Mouse (Mus musculus) forebrain, embryonic 10.5 days (tissue): ENCODE data around the gene H6pd. TPM values are rescaled to one million over a fixed set of nuclear protein-coding genes. Genes with fewer than 3 reads are reported as not detected.
"Not testable (repeated sequence)": the region's sequence is repeated elsewhere in the genome, so short reads cannot be mapped to it uniquely, and the experiment has no call there.

Experiments
- DNase-seq: peaks from one replicate; pipeline ENCODE4 v3.0.0-alpha.2; 2017; ENCODE audit warnings: low spot score; ENCODE audit errors: extremely low spot score
- H3K27ac ChIP-seq: fragments of 300-500 bp; sonication (generic); 2 replicates; pipeline ENCODE4 v1.5.1; 2016; ENCODE audit warnings: mild to moderate bottlenecking
- H3K27me3 ChIP-seq: fragments of 300-500 bp; sonication (generic); 2 replicates; pipeline ENCODE4 v1.6.1; 2016; ENCODE audit warnings: mild to moderate bottlenecking; ENCODE audit not compliant: poor library complexity, severe bottlenecking
- H3K36me3 ChIP-seq: fragments of 300-500 bp; sonication (generic); replicated peaks from 2 replicates; pipeline ENCODE4 v1.6.1; 2016; ENCODE audit warnings: mild to moderate bottlenecking, moderate library complexity
- H3K4me1 ChIP-seq: fragments of 300-500 bp; sonication (generic); 2 replicates; pipeline ENCODE4 v1.6.1; 2016
- H3K4me3 ChIP-seq: fragments of 300-500 bp; sonication (generic); 2 replicates; pipeline ENCODE4 v1.5.1; 2016; ENCODE audit warnings: mild to moderate bottlenecking, moderate library complexity
- H3K9me3 ChIP-seq: fragments of 300-500 bp; sonication (generic); 2 replicates; pipeline ENCODE4 v1.6.1; 2016; ENCODE audit warnings: mild to moderate bottlenecking, moderate library complexity
- WGBS: fragments of 180-500 bp; shearing (Covaris S2); methylation state at CpG from one replicate; pipeline ENCODE4 v1.1.7; 2016; 5-methylcytosine and 5-hydroxymethylcytosine counted together
- polyA plus RNA-seq: library from polyadenylated mRNA; unstranded; fragments of >200 nt; fragmentation: Nextera tagmentation; extraction: Ambion mirVana; gene quantifications from 2 replicates; pipeline ENCODE4 v1.2.1, GENCODE M21; 2016

H6pd gene
- 3.0 TPM in 2 replicates for polyA plus RNA-seq

- H3K4me1 ChIP-seq = peaks cover 22% of the 10 kb centered on the region
- H3K36me3 ChIP-seq = no peaks in the 10 kb centered on the region
- peaks cover 19% of the 10 kb centered on the region for H3K27me3 ChIP-seq
- H3K4me3 ChIP-seq = peak within 1 kb of the TSS; percentile 80
- DNase-seq = peak; percentile 87
- peak within 1 kb of the TSS; percentile 94 for H3K27ac ChIP-seq
- WGBS = 5% methylated on average over 52 of the region's 52 CpGs
- H3K9me3 ChIP-seq = no peaks in the 10 kb centered on the region
Observed at GRCm38 (mm10) chr4:150008853-150009586, at the start of gene H6pd. Gene H6pd (minus strand): TSS chr4:150009023.

- Histone ChIP-seq H3K27ac (no peak overlapping the region), H3K4me1 (peaks cover 17% of the 10 kb centered on the region), H3K4me3 (no peak overlapping the region), H3K36me3 (no peaks in the 10 kb centered on the region), H3K27me3 (peaks cover 26% of the 10 kb centered on the region), H3K9me3 (no peaks in the 10 kb centered on the region)
- WGBS = 91% methylated on average over 12 of the region's 12 CpGs
- no peak for DNase-seq
Observed at GRCm38 (mm10) chr4:150057722-150058121, 48.9 kb upstream of the H6pd start.

DNA sequence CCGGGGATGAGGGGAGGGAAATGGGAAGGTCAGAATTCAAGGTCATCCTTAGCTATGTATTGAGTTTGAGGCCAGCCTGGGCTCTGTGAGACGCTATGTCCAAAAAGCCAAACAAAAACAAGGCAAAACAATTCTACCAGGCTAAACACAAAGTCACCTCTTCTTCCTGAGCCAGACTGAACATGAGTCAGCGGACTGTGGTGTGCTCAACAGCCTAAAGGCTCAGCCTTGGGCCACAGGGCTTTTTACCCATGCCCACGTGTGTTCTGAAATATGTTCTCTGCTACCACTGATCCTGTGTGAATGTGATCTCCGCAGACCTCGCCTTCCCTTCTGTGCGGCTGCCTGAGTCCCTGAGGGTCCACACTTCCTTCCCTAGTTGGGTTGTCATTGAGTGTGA lies 47.3 kb upstream of the H6pd start:
- H3K36me3 ChIP-seq = no peaks in the 10 kb centered on the region
- H3K4me3 ChIP-seq = no peak overlapping the region
- H3K27ac ChIP-seq = no peak overlapping the region
- 88% methylated on average over 7 of the region's 7 CpGs for WGBS
- no peaks in the 10 kb centered on the region for H3K9me3 ChIP-seq
- peaks cover 15% of the 10 kb centered on the region for H3K4me1 ChIP-seq
- H3K27me3 ChIP-seq = peaks cover 26% of the 10 kb centered on the region
- DNase-seq = no peak

DNA sequence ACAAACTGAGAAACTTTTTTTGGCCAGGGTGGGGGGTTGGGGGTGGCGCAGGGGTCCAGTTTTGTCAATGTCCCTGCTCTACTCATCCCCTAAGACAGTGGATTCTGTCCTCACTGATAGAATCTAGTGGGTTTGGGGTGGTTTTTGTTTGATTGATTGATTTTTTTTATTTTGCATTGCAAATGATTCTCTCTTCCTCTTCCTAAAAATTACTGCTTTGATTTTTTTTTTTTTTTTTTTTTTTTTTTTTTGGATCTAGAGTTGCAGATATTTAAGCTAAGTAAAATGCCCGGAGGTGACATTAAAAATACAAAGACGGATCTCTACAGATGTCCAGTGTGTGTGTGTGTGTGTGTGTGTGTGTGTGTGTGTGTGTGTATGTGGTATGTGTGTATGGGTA lies 43.6 kb upstream of the H6pd start:
- WGBS = 96% methylated on average over 3 of the region's 3 CpGs

DNA sequence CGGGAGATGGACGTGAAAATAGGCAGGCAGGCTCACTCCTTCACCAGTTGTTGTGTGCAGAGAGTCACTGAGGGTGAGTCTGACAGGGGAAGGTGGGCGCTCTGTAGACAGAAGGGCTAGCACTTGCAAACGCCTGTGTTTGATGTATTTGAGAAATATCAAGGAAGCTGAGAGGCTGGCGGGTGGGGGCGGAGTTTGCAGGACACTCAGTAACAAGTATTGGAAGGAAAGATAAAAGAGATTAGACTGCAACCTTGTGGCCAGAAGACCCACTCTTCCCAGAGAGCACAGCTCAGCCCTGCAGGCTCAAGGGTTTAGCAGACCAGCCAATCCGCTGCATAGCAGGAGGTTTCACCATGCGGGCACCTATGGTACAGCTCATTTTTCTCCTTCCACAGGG lies 42.7 kb upstream of the H6pd start:
- Histone ChIP-seq H3K36me3 (no peaks in the 10 kb centered on the region), H3K9me3 (peaks cover 3% of the 10 kb centered on the region; the same call in 1 of the 2 replicates), H3K27ac (no peak overlapping the region), H3K4me3 (no peak overlapping the region), H3K27me3 (peaks cover 56% of the 10 kb centered on the region), H3K4me1 (peaks cover 40% of the 10 kb centered on the region)
- WGBS = 82% methylated on average over 8 of the region's 8 CpGs
- no peak for DNase-seq

More for the DNA sequence above, 43.6 kb upstream of the H6pd start:
- H3K4me3 ChIP-seq = no peak overlapping the region
- H3K27ac ChIP-seq = no peak overlapping the region
- H3K27me3 ChIP-seq = peaks cover 49% of the 10 kb centered on the region
- peaks cover 3% of the 10 kb centered on the region; the same call in 1 of the 2 replicates for H3K9me3 ChIP-seq
- peaks cover 38% of the 10 kb centered on the region for H3K4me1 ChIP-seq
- no peaks in the 10 kb centered on the region for H3K36me3 ChIP-seq
- DNase-seq = no peak

GRCm38 (mm10) chr4:150049564-150050226 lies 40.9 kb upstream of the H6pd start:
- 24% methylated on average over 13 of the region's 13 CpGs for WGBS

DNA sequence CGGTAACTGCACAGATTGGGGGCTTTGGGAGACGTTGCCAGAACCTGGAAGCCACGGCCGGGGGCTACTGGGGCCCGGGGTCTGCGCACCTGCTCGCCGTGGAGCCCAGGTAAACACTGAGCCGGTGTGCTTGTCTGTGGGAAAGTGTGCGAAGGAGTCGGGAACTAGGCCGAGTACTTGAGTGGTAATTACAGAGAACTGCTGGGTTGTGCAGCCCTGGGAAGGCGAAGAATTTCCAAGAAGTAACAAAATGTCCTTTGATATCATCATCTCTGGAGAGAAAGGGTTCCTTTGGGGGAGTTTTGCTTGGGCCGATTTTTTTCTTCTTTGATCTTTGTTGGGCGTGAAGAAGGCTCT lies 40.3 kb upstream of the H6pd start:
- H3K9me3 ChIP-seq = peaks cover 3% of the 10 kb centered on the region; the same call in 1 of the 2 replicates
- WGBS = 22% methylated on average over 15 of the region's 15 CpGs
- no peaks in the 10 kb centered on the region for H3K36me3 ChIP-seq
- H3K4me3 ChIP-seq = peak overlapping the region; percentile 58
- peak overlapping the region; percentile 56 for H3K27ac ChIP-seq
- no peak for DNase-seq
- H3K4me1 ChIP-seq = peaks cover 40% of the 10 kb centered on the region
- H3K27me3 ChIP-seq = peaks cover 78% of the 10 kb centered on the region

More at GRCm38 (mm10) chr4:150049564-150050226, 40.9 kb upstream of the H6pd start:
- no peak for DNase-seq
- Histone ChIP-seq H3K4me1 (peaks cover 40% of the 10 kb centered on the region), H3K4me3 (0 out of 2 replicates have a peak overlapping the region, but pooled peaks have one; percentile 58), H3K36me3 (no peaks in the 10 kb centered on the region), H3K27ac (no peak overlapping the region), H3K27me3 (peaks cover 74% of the 10 kb centered on the region), H3K9me3 (peaks cover 3% of the 10 kb centered on the region; the same call in 1 of the 2 replicates)

- H3K4me3 ChIP-seq = peak overlapping the region; percentile 58
- H3K9me3 ChIP-seq = peaks cover 5% of the 10 kb centered on the region
- peaks cover 40% of the 10 kb centered on the region for H3K4me1 ChIP-seq
- peak overlapping the region; percentile 56 for H3K27ac ChIP-seq
- no peaks in the 10 kb centered on the region for H3K36me3 ChIP-seq
- peak; percentile 64 for DNase-seq
- under 1% methylated on average over 49 of the region's 49 CpGs for WGBS
- H3K27me3 ChIP-seq = peaks cover 78% of the 10 kb centered on the region
Observed at GRCm38 (mm10) chr4:150048478-150049156, 39.8 kb upstream of the H6pd start.

GRCm38 (mm10) chr4:150048038-150048437 lies 39.2 kb upstream of the H6pd start:
- DNase-seq = peak; percentile 53
- H3K36me3 ChIP-seq = no peaks in the 10 kb centered on the region
- peak overlapping the region; percentile 56 for H3K27ac ChIP-seq
- H3K4me1 ChIP-seq = peaks cover 40% of the 10 kb centered on the region
- peaks cover 7% of the 10 kb centered on the region for H3K9me3 ChIP-seq
- under 1% methylated on average over 20 of the region's 20 CpGs for WGBS
- H3K4me3 ChIP-seq = peak overlapping the region; percentile 58
- H3K27me3 ChIP-seq = peaks cover 78% of the 10 kb centered on the region

DNA sequence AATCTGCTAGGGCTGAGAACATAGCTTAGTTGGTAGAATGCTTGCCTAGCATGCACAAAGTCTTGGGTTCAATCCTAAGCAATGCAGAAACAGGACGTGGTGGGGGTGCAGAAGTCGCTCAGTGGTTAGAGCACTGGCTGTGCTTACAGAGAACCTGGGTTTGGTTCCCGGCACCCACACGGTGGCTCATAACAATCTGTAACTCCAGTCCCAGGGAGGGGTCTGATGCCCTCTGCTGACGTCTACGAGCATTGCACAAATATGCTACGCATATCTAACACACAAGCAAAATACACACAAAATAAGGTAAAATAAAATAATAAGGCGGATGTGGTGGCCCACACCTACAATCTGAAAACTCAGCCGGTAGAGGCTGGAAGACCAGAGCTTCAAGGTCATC lies 34.8 kb upstream of the H6pd start:
- 96% methylated on average over 9 of the region's 9 CpGs for WGBS
- H3K4me1 ChIP-seq = peaks cover 14% of the 10 kb centered on the region
- peaks cover 59% of the 10 kb centered on the region for H3K27me3 ChIP-seq

GRCm38 (mm10) chr4:150041346-150042110 lies 32.7 kb upstream of the H6pd start:
- Histone ChIP-seq H3K4me1 (no peaks in the 10 kb centered on the region), H3K4me3 (no peak overlapping the region), H3K9me3 (peaks cover 3% of the 10 kb centered on the region; the same call in 1 of the 2 replicates), H3K36me3 (no peaks in the 10 kb centered on the region), H3K27me3 (peaks cover 57% of the 10 kb centered on the region), H3K27ac (no peak overlapping the region)
- no peak for DNase-seq
- WGBS = 81% methylated on average over 10 of the region's 10 CpGs

More for the DNA sequence above, 34.8 kb upstream of the H6pd start:
- no peak overlapping the region for H3K27ac ChIP-seq
- peaks cover 3% of the 10 kb centered on the region; the same call in 1 of the 2 replicates for H3K9me3 ChIP-seq
- no peak for DNase-seq
- H3K36me3 ChIP-seq = no peaks in the 10 kb centered on the region
- no peak overlapping the region for H3K4me3 ChIP-seq

GRCm38 (mm10) chr4:150040856-150041255 lies 32.0 kb upstream of the H6pd start:
- H3K9me3 ChIP-seq, DNase-seq, H3K4me1 ChIP-seq, H3K36me3 ChIP-seq, H3K4me3 ChIP-seq, H3K27ac ChIP-seq: not testable (repeated sequence)
- WGBS = 69% methylated on average over 1 of the region's 1 CpGs
- H3K27me3 ChIP-seq = peaks cover 57% of the 10 kb centered on the region
